Comparison of ENCODE assay signal across 28 mouse cellular contexts in the genomic region with DNA sequence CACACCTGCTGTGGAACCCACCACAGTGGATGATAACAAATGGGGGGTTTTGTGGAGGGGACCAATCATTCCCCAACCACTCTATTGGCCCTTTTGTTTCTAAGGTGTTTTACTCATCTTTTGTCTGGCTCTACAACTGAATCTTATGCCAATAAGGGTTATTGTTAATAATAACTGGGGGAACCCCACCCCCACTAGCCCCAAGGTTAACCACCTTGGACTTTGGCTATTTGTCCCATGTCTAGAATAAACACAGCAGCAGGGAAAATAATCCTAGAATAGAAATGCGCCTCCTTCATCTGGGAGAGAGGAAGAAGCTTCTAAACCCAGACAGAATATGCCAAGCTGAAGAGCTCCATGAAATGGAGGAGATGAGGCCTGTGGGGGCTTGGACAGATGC.
DNase-seq lines count a peak whose midpoint lies in the region; ATAC-seq lines count a peak whose summit lies in the region.
"Had no signal": no experiment of that assay in that cellular context is flagged by ENCODE, and none has a peak within 500 bp of the region (broad histone marks: within the 10 kb centered on the region; RNA-seq: fewer than 3 reads in every experiment).

No protein-coding gene starts in this region.

- no peak overlapping the region for H3K4me2 ChIP-seq in kidney, embryonic 15.5 days
- H3K4me2 ChIP-seq in kidney, embryonic 16.5 days (replicated peaks; ENCODE audit: low read depth, low read length), result no peak overlapping the region
- H3K4me2 ChIP-seq: embryonic facial prominence, embryonic 12.5 days; forebrain, embryonic 12.5 days had no signal

- no peaks in the 10 kb centered on the region for H3K4me1 ChIP-seq in kidney, embryonic 15.5 days
- no peaks in the 10 kb centered on the region for H3K4me1 ChIP-seq in kidney, embryonic 16.5 days (ENCODE audit: insufficient read depth, low read length)
- H3K4me1 ChIP-seq: embryonic facial prominence, embryonic 10.5 days; embryonic facial prominence, embryonic 12.5 days; forebrain, embryonic 10.5 days; forebrain, embryonic 12.5 days had no signal

- WGBS in kidney, embryonic 15.5 days, result 88% methylated on average over 1 of the region's 1 CpGs
- 100% methylated on average over 1 of the region's 1 CpGs for WGBS in kidney, embryonic 16.5 days

- DNase-seq in kidney, adult 11 months, result peak; percentile 5
- no peak for DNase-seq in kidney, postnatal 10 days
- DNase-seq in kidney, adult 8-10 months, result peak; percentile 9 to 49
- peak; percentile 6 to 54 for DNase-seq in kidney, postnatal 36 days
- peak; percentile 18 for DNase-seq in testis, postnatal 10 days (ENCODE audit: low spot score)
- DNase-seq in testis, postnatal 14 days (ENCODE audit: low spot score), result no peak
- DNase-seq: adrenal gland, adult 8-10 months; adrenal gland, postnatal 14 days; adrenal gland, postnatal 36 days; B cell, adult 2 months; cerebellum, adult 11-12 months; cerebellum, adult 2 months; cerebellum, adult 9-10 months; cerebellum, postnatal 10 days; cerebellum, postnatal 25 days had no signal

- no peak overlapping the region for H3K27ac ChIP-seq in kidney, embryonic 15.5 days
- H3K27ac ChIP-seq in kidney, embryonic 16.5 days (ENCODE audit: low read length), result no peak overlapping the region
- H3K27ac ChIP-seq: embryonic facial prominence, embryonic 10.5 days; embryonic facial prominence, embryonic 12.5 days; forebrain, embryonic 10.5 days; forebrain, embryonic 12.5 days had no signal

- H3K4me3 ChIP-seq in kidney, embryonic 15.5 days (replicated peaks), result no peak overlapping the region
- no peak overlapping the region for H3K4me3 ChIP-seq in kidney, embryonic 16.5 days (ENCODE audit: low read length)
- H3K4me3 ChIP-seq: embryonic facial prominence, embryonic 10.5 days; embryonic facial prominence, embryonic 12.5 days; erythroblast, embryonic 14.5 days; forebrain, embryonic 10.5 days; forebrain, embryonic 12.5 days had no signal

- H3K9ac ChIP-seq in kidney, embryonic 15.5 days, result no peak overlapping the region
- no peak overlapping the region for H3K9ac ChIP-seq in kidney, embryonic 16.5 days (replicated peaks; ENCODE audit: low read length)
- H3K9ac ChIP-seq: embryonic facial prominence, embryonic 12.5 days; forebrain, embryonic 12.5 days had no signal

- H3K36me3 ChIP-seq in kidney, embryonic 15.5 days, result no peaks in the 10 kb centered on the region
- no peaks in the 10 kb centered on the region for H3K36me3 ChIP-seq in kidney, embryonic 16.5 days (ENCODE audit: insufficient read depth, low read length)
- H3K36me3 ChIP-seq: embryonic facial prominence, embryonic 10.5 days; embryonic facial prominence, embryonic 12.5 days; forebrain, embryonic 10.5 days; forebrain, embryonic 12.5 days; G1E had no signal

- no peaks in the 10 kb centered on the region for H3K9me3 ChIP-seq in kidney, embryonic 15.5 days (replicated peaks)
- H3K9me3 ChIP-seq in kidney, embryonic 16.5 days (ENCODE audit: low read length), result no peaks in the 10 kb centered on the region
- H3K9me3 ChIP-seq: embryonic facial prominence, embryonic 10.5 days; embryonic facial prominence, embryonic 12.5 days; forebrain, embryonic 10.5 days; forebrain, embryonic 12.5 days; G1E had no signal

- ATAC-seq in kidney, embryonic 15.5 days (replicated peaks; ENCODE audit: low FRiP score), result no peak
- no peak for ATAC-seq in kidney, embryonic 16.5 days (ENCODE audit: low FRiP score, low TSS enrichment)
- ATAC-seq: activated CD4-positive, CD25-positive, alpha-beta regulatory T cell, adult 4 months; CD4-positive, CD25-positive, alpha-beta regulatory T cell, adult 4 months; forebrain, embryonic 14.5 days; Patski had no signal

- no peaks in the 10 kb centered on the region for H3K27me3 ChIP-seq in kidney, embryonic 15.5 days
- H3K27me3 ChIP-seq in kidney, embryonic 16.5 days (ENCODE audit: insufficient read depth, low read length), result no peaks in the 10 kb centered on the region
- H3K27me3 ChIP-seq: CH12.LX; embryonic facial prominence, embryonic 12.5 days; forebrain, embryonic 12.5 days; Patski had no signal

Comparison
In these comparisons a context has a peak if more than half of its experiments do, and no peak if none do; other contexts are left out.
1. DNase-seq: peak in kidney, adult 11 months (single experiment), kidney, adult 8-10 months (2 of 2), kidney, postnatal 36 days (2 of 2) and testis, postnatal 10 days (single experiment); none in kidney, postnatal 10 days (single experiment) and testis, postnatal 14 days (single experiment).